Mouse (Mus musculus) kidney, embryonic 16.5 days (tissue): ENCODE measurements around the gene Cdc26. TPM values are rescaled to one million over a fixed set of nuclear protein-coding genes. Genes with fewer than 3 reads are reported as not detected.

Source experiments
- ATAC-seq: fragments of 200-750 bp; cut with Nextera tagmentation; 2 replicates; pipeline ENCODE4 v1.8.0; 2017; ENCODE audit warnings: moderate TSS enrichment; ENCODE audit not compliant: low FRiP score, low TSS enrichment
- H3K27ac ChIP-seq: fragments of 300-500 bp; sonication (generic); 2 replicates; pipeline ENCODE4 v1.5.1; 2014; ENCODE audit warnings: low read length
- H3K27me3 ChIP-seq: fragments of 300-500 bp; sonication (generic); 2 replicates; pipeline ENCODE4 v1.6.1; 2014; ENCODE audit warnings: low read length, control low read depth, mixed read lengths; ENCODE audit not compliant: insufficient read depth
- H3K36me3 ChIP-seq: fragments of 300-500 bp; sonication (generic); 2 replicates; pipeline ENCODE4 v1.6.1; 2014; ENCODE audit warnings: low read length, control low read depth, mixed read lengths; ENCODE audit not compliant: insufficient read depth
- H3K4me1 ChIP-seq: fragments of 300-500 bp; sonication (generic); 2 replicates; pipeline ENCODE4 v1.6.1; 2014; ENCODE audit warnings: low read length, control low read depth, mixed read lengths; ENCODE audit not compliant: insufficient read depth
- H3K4me2 ChIP-seq: fragments of 300-500 bp; sonication (generic); replicated peaks from 2 replicates; pipeline ENCODE4 v1.6.1; 2014; ENCODE audit warnings: low read depth, low read length
- H3K4me3 ChIP-seq: fragments of 300-500 bp; sonication (generic); 2 replicates; pipeline ENCODE4 v1.5.1; 2014; ENCODE audit warnings: mild to moderate bottlenecking, low read length
- H3K9ac ChIP-seq: fragments of 300-500 bp; sonication (generic); replicated peaks from 2 replicates; pipeline ENCODE4 v1.6.1; 2014; ENCODE audit warnings: low read length
- H3K9me3 ChIP-seq: fragments of 300-500 bp; sonication (generic); 2 replicates; pipeline ENCODE4 v1.6.1; 2016; ENCODE audit warnings: low read length, control low read depth
- WGBS: fragments of 180-500 bp; shearing (Covaris S2); extraction: QIAGEN DNeasy Blood & Tissue Kit; methylation state at CpG from one replicate; pipeline ENCODE4 v1.1.7; 2014; 5-methylcytosine and 5-hydroxymethylcytosine counted together
- polyA plus RNA-seq: library from polyadenylated mRNA; unstranded; fragments of >200 nt; fragmentation: Nextera tagmentation; extraction: Ambion mirVana; gene quantifications from 2 replicates; pipeline ENCODE4 v1.2.1, GENCODE M21; 2015

The Cdc26 gene
- polyA plus RNA-seq, result 147 and 149 TPM in 2 replicates

DNA sequence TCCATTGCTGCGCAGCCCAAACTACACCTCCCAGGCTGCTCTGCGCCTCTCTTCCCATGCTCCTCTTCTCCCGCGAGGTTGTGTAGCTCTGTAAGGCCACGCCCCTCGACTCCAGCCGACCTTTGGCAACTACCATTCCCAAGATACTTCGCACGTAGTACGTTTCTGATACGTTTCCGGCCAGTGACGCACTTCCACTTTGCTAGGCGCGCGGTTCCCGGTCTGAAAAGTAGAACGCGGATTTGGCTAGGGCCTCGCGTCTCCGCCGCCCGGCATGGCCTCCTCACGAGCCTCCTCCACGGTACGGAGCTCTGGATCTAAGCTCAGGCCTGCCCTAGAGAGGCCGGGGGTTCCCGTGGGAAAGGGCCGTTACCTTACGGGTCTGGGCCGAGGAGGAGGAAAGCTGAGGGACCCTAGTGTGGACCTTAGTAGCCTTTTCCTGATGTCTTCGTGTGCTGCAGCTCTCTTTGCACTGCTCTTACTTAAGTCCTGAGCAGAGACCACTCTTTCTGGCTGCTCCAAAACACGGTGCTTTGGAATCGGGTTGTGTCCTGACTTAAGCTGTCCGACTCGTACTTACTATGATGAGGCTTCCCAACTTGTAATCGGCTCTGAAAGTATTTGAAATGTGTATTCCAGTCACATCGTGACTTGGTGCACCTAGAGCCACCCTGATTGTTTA lies at the start of gene Cdc26, which contains the start of gene Prpf4:
TSS of gene Cdc26 (minus strand) at position 42 of the 682 bp plus-strand sequence.
TSS of gene Prpf4 (plus strand) at position 197 of the 682 bp plus-strand sequence.
- peaks cover 24% of the 10 kb centered on the region for H3K36me3 ChIP-seq
- peak within 1 kb of the TSS; percentile 87 for H3K4me3 ChIP-seq
- peaks cover 26% of the 10 kb centered on the region for H3K4me1 ChIP-seq
- H3K27ac ChIP-seq, result peak within 1 kb of the TSS; percentile 90
- H3K4me2 ChIP-seq, result peak within 1 kb of the TSS; percentile 64
- ATAC-seq, result peak; percentile 99
- H3K9ac ChIP-seq, result peak within 1 kb of the TSS; percentile 90
- H3K9me3 ChIP-seq, result no peaks in the 10 kb centered on the region
- WGBS, result under 1% methylated on average over 39 of the region's 39 CpGs
- no peaks in the 10 kb centered on the region for H3K27me3 ChIP-seq

DNA sequence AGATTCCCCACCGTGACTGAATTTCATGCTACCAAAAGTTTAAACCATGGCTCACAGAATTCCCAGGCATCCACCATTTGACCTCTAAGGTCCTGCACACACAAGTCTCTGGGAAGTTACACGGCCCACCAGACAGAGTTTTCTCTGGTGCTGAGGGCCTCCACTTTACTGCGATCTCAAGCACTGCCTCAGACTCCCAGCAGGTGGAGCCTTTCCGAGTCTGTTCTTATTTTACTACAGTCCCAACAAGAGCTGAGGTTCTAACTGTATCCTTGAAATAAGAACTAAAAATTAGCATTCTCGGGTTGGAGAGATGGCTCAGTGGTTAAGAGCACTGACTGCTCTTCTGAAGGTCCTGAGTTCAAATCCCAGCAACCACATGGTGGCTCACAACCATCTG lies 46.6 kb upstream of the Cdc26 start:
- no peaks in the 10 kb centered on the region for H3K9me3 ChIP-seq
- no peaks in the 10 kb centered on the region for H3K36me3 ChIP-seq
- no peak for ATAC-seq
- no peak overlapping the region for H3K27ac ChIP-seq
- no peaks in the 10 kb centered on the region for H3K4me1 ChIP-seq
- no peaks in the 10 kb centered on the region for H3K27me3 ChIP-seq
- no peak overlapping the region for H3K4me3 ChIP-seq
- H3K4me2 ChIP-seq, result no peak overlapping the region
- no peak overlapping the region for H3K9ac ChIP-seq
- 50% methylated on average over 5 of the region's 5 CpGs for WGBS

DNA sequence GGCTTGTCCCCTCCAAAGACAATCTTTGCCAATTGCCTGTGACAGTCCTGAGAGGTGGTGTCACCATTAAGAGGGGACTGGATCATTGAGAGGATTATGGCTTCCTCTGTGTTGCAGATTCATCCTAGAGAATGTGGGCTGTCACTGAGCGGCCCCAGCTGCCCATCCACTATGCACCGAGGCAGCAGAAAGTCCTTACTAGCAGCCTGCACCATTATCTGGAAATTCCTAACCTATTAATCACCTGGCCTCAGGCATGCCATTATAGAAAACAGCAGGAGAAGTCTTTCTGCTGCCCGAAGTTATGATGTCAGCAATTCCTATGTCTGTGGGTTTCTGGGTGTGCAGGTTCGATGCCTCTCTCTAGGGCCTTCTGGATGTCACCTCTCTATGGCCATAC lies 32.5 kb upstream of the Cdc26 start:
- 63% methylated on average over 4 of the region's 4 CpGs for WGBS
- no peaks in the 10 kb centered on the region for H3K27me3 ChIP-seq
- no peaks in the 10 kb centered on the region for H3K9me3 ChIP-seq
- no peak overlapping the region for H3K27ac ChIP-seq
- ATAC-seq, result no peak
- no peak overlapping the region for H3K4me3 ChIP-seq
- no peaks in the 10 kb centered on the region for H3K36me3 ChIP-seq
- H3K4me1 ChIP-seq, result no peaks in the 10 kb centered on the region
- no peak overlapping the region for H3K9ac ChIP-seq
- no peak overlapping the region for H3K4me2 ChIP-seq

DNA sequence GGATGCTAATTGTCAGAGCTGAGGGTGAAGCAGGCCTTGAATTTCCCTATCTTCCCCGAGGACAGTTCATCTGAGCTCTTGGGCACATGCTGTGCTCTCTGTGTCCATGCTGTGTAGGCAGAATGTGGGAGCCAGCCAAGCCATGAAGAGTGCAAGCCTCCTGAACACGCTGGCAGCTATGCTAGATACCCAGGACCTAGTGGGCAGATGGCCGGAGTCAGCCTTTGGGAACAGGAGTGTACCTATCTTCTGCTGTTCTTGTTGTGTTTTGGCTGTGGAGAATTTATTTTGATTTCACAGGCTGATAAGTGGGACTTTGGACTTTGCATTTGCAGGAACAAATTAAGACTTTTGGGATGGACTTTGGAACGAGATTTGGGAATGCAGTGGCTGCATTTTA lies 32.1 kb upstream of the Cdc26 start:
- no peak overlapping the region for H3K4me2 ChIP-seq
- H3K36me3 ChIP-seq, result no peaks in the 10 kb centered on the region
- H3K4me3 ChIP-seq, result no peak overlapping the region
- H3K27me3 ChIP-seq, result no peaks in the 10 kb centered on the region
- no peak overlapping the region for H3K27ac ChIP-seq
- H3K9ac ChIP-seq, result no peak overlapping the region
- WGBS, result 71% methylated on average over 4 of the region's 4 CpGs
- no peak for ATAC-seq
- no peaks in the 10 kb centered on the region for H3K9me3 ChIP-seq
- no peaks in the 10 kb centered on the region for H3K4me1 ChIP-seq

DNA sequence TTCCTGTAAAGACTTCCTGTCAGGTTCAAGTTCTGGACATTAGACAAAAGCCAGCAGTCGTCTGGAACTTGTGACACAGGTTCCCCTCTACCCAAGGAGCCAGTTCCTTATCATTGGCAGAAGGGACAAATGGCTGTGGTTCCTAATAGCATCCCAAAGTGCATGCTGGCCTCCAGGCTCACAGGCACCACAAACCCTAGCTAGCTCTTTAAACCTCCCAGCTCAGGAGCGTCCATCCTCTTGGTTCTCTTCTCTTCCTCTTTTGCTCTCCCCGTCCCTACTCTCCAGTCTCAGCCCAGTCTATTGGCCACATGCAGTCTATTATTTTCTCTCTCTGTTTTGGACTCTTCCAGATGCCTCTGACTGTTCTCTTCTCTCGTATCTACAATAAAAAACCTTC lies 31.4 kb upstream of the Cdc26 start:
- Histone ChIP-seq H3K27me3 (no peaks in the 10 kb centered on the region), H3K4me1 (no peaks in the 10 kb centered on the region), H3K27ac (no peak overlapping the region), H3K4me3 (no peak overlapping the region), H3K9ac (no peak overlapping the region), H3K36me3 (no peaks in the 10 kb centered on the region), H3K9me3 (no peaks in the 10 kb centered on the region), H3K4me2 (no peak overlapping the region)
- ATAC-seq, result no peak
- 56% methylated on average over 4 of the region's 4 CpGs for WGBS

DNA sequence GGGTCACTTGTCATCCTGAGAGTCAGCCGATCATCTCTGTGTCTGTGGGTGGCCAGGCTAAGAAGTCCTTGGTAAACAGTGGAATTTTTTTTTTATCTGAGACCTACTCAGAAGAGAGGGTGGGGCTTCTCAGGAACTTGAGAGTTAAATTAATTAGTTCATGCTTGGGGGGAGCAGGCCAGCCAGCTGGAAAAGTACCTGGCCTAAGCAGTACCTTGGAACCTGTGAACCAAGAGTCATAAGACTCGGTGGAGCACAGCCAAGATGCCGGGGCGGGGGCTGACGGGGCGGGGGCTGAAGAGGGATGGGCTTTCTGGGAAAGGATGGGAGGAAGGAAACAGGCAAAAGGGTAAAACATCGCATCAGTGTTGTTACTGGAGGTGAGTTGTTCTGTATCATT lies 29.4 kb upstream of the Cdc26 start:
- H3K9ac ChIP-seq, result no peak overlapping the region
- no peak overlapping the region for H3K4me2 ChIP-seq
- H3K27me3 ChIP-seq, result no peaks in the 10 kb centered on the region
- H3K4me3 ChIP-seq, result no peak overlapping the region
- H3K27ac ChIP-seq, result peak overlapping the region; percentile 4; the same call in 1 of the 2 replicates
- H3K36me3 ChIP-seq, result no peaks in the 10 kb centered on the region
- WGBS, result 56% methylated on average over 7 of the region's 7 CpGs
- ATAC-seq, result peak; percentile 80
- H3K9me3 ChIP-seq, result no peaks in the 10 kb centered on the region
- no peaks in the 10 kb centered on the region for H3K4me1 ChIP-seq

DNA sequence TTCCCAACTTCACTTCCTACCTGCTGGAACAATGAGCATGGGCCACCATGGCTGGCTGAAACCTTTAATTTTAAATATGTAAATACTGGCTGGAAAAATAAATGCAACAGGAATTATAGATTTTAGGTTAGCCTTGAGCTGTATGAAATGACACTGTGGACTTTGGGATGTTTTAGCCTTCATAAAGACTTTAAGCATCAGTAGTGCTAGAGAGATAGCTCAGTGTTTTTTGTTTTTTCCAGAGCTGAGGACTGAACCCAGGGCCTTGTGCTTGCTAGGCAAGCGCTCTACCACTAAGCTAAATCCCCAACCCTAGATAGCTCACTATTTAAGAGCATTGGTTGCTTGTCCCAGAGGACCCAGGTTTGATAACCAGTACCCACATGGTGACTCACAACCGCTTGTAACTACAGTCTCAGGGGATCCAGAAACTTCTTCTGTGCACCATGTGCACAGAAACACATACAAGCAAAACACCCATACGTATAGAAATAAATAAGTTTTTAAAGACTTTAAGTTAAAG lies 28.9 kb upstream of the Cdc26 start:
- no peak for ATAC-seq
- H3K36me3 ChIP-seq, result no peaks in the 10 kb centered on the region
- 85% methylated on average over 3 of the region's 3 CpGs for WGBS
- no peaks in the 10 kb centered on the region for H3K9me3 ChIP-seq
- H3K27me3 ChIP-seq, result no peaks in the 10 kb centered on the region
- no peak overlapping the region for H3K9ac ChIP-seq
- no peak overlapping the region for H3K4me3 ChIP-seq
- no peaks in the 10 kb centered on the region for H3K4me1 ChIP-seq
- H3K4me2 ChIP-seq, result no peak overlapping the region
- H3K27ac ChIP-seq, result peak overlapping the region; percentile 4; the same call in 1 of the 2 replicates

DNA sequence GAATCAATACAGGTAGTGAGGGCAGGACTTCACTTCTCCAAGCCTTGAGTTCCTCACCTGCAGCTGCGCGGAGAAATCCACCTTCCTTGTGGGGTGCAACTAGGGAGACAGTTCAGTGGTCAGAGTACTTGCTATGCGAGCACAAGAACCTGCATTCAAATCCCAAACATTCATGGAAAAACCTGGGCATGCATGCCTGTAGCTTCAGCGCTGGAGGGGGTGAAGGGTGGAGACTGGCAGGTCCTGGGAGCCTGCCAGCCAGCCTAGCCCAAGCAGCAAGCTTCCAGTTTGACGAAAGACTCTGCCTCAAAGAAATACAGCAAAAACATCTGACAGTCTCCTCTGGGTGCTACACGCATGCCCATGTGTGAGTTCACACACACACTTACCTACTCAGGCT lies 26.6 kb upstream of the Cdc26 start, which contains the start of gene Rnf183:
TSS of gene Rnf183 (minus strand) at position 172 of the 400 bp plus-strand sequence.
- no peak for ATAC-seq
- 85% methylated on average over 6 of the region's 6 CpGs for WGBS

DNA sequence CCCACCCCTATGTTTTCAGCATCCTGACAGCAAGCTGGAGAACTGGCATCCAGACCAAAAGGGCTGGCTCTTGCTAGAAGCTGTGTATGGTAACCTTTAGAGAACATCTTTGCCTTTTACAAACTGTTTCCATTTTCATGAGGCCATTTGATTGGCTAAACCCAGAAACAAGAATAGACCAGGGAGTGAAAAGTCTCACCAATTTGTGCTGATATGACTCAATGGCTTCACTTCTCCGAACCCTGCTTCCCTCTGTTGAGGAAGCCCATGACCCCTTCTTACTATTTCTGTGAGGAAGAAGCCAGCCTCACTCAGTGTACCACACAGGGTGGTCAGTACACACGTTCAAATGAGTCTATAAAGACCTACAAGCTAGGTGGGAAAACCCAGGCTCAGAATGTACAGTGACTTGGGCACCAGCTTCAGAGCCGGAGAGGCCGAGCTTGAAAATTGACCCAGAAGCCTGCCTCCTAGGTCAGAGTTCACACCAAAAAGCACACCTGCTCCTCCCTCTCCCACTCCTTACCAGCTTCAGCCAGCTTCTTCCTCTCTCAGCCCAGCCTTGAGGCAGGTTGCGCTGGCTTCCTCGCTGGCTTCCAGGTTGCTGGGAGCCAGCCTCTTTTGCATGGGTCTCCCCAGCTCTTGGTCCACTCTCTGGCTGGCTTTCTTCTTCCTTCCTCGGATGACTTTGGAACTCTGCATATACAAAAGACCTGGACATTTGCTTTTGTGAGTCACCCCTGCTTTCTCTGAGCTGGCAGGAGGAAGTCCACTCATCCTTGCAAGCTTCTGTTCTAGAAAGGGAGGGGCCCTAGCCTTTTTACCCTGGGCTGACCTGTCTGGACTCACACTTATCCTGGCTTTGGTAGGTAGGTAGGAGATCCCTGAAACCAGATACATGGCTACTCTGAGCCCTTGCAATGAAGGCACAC lies 25.8 kb upstream of the Cdc26 start:
- Histone ChIP-seq H3K4me3 (no peak overlapping the region), H3K27ac (no peak overlapping the region), H3K4me2 (no peak overlapping the region), H3K4me1 (no peaks in the 10 kb centered on the region), H3K36me3 (no peaks in the 10 kb centered on the region), H3K9me3 (no peaks in the 10 kb centered on the region), H3K9ac (no peak overlapping the region), H3K27me3 (no peaks in the 10 kb centered on the region)
- WGBS, result 71% methylated on average over 7 of the region's 7 CpGs
- no peak for ATAC-seq

More for the DNA sequence above, 26.6 kb upstream of the Cdc26 start, which contains the start of gene Rnf183:
- H3K4me2 ChIP-seq, result no peak within 1 kb of the TSS
- H3K4me3 ChIP-seq, result no peak within 1 kb of the TSS
- no peaks in the 10 kb centered on the region for H3K27me3 ChIP-seq
- H3K27ac ChIP-seq, result no peak within 1 kb of the TSS
- H3K4me1 ChIP-seq, result no peaks in the 10 kb centered on the region
- H3K36me3 ChIP-seq, result no peaks in the 10 kb centered on the region
- H3K9me3 ChIP-seq, result no peaks in the 10 kb centered on the region
- no peak within 1 kb of the TSS for H3K9ac ChIP-seq
